Mouse (Mus musculus) forebrain, embryonic 10.5 days (tissue): ENCODE measurements around the gene Eif4a1. TPM values are rescaled to one million over a fixed set of nuclear protein-coding genes. Genes with fewer than 3 reads are reported as not detected.
"Not testable (repeated sequence)": the region's sequence is repeated elsewhere in the genome, so short reads cannot be mapped to it uniquely, and the experiment has no call there.

Experiments
- DNase-seq: peaks from one replicate; pipeline ENCODE4 v3.0.0-alpha.2; 2017; ENCODE audit warnings: low spot score; ENCODE audit errors: extremely low spot score
- H3K27ac ChIP-seq: fragments of 300-500 bp; sonication (generic); 2 replicates; pipeline ENCODE4 v1.5.1; 2016; ENCODE audit warnings: mild to moderate bottlenecking
- H3K27me3 ChIP-seq: fragments of 300-500 bp; sonication (generic); 2 replicates; pipeline ENCODE4 v1.6.1; 2016; ENCODE audit warnings: mild to moderate bottlenecking; ENCODE audit not compliant: poor library complexity, severe bottlenecking
- H3K36me3 ChIP-seq: fragments of 300-500 bp; sonication (generic); replicated peaks from 2 replicates; pipeline ENCODE4 v1.6.1; 2016; ENCODE audit warnings: mild to moderate bottlenecking, moderate library complexity
- H3K4me1 ChIP-seq: fragments of 300-500 bp; sonication (generic); 2 replicates; pipeline ENCODE4 v1.6.1; 2016
- H3K4me3 ChIP-seq: fragments of 300-500 bp; sonication (generic); 2 replicates; pipeline ENCODE4 v1.5.1; 2016; ENCODE audit warnings: mild to moderate bottlenecking, moderate library complexity
- H3K9me3 ChIP-seq: fragments of 300-500 bp; sonication (generic); 2 replicates; pipeline ENCODE4 v1.6.1; 2016; ENCODE audit warnings: mild to moderate bottlenecking, moderate library complexity
- whole genome bisulfite sequencing: fragments of 180-500 bp; shearing (Covaris S2); methylation state at CpG from one replicate; pipeline ENCODE4 v1.1.7; 2016; 5-methylcytosine and 5-hydroxymethylcytosine counted together
- polyA plus RNA-seq: library from polyadenylated mRNA; unstranded; fragments of >200 nt; fragmentation: Nextera tagmentation; extraction: Ambion mirVana; gene quantifications from 2 replicates; pipeline ENCODE4 v1.2.1, GENCODE M21; 2016

Eif4a1 gene
- polyA plus RNA-seq, 1 experiment from 2014 or later, result 747 TPM

- no peak for DNase-seq
- peaks cover 30% of the 10 kb centered on the region for H3K36me3 ChIP-seq
- peak overlapping the region; percentile 99 for H3K27ac ChIP-seq
- no peaks in the 10 kb centered on the region for H3K27me3 ChIP-seq
- no peaks in the 10 kb centered on the region for H3K9me3 ChIP-seq
- WGBS, result under 1% methylated on average over 49 of the region's 50 CpGs
- H3K4me1 ChIP-seq, result peaks cover 33% of the 10 kb centered on the region
- peak overlapping the region; percentile 99 for H3K4me3 ChIP-seq
Observed at GRCm38 (mm10) chr11:69633128-69633866, 38.9 kb downstream of the Eif4a1 start.

DNA sequence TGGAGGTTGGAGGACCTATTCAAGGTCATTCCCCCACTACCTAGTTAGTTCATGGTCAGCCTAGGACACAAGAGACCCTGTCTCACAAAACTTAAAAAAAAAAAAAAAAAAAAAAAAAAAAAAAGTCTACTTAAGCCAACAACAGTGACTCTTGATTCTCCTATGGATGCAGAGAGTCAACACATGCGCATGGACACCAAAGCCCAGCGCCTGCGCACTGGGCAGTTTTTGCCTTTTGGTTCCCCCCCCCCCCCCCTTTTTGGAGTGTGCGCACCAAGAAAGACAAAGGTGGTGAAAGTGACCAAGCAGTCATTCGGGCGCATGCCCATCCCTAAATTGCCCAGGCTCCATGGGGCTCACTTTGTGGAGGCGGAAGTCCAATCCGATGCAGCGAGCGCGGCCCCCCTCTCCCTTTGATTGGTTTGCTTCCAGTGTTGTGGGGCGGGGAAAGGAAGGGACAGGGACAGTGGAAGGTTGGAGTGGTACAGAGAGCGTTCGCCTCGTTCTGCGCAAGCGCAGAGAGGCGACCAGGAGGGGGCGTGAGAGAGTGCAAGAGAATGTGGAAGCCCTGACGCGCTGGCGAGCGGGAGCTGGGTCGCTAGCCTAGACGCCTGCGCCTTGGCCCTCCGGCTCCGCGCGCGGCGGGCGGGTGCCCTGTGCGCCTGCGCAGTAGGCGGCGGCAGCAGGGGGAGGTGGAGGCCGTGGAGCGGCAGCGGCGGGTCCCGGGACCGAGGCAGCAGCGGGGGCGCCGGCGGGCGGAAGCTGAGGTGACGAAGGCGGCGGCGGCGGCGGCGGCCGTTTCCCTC lies 39.7 kb downstream of the Eif4a1 start, which contains the start of gene Fxr2:
Gene Fxr2, plus strand, starts transcription at position 707 of the 806 bp plus-strand sequence.
- H3K4me1 ChIP-seq, result peaks cover 33% of the 10 kb centered on the region
- peak; percentile 100 for DNase-seq
- H3K27ac ChIP-seq, result peak within 1 kb of the TSS; percentile 99
- peaks cover 22% of the 10 kb centered on the region for H3K36me3 ChIP-seq
- H3K9me3 ChIP-seq, result no peaks in the 10 kb centered on the region
- no peaks in the 10 kb centered on the region for H3K27me3 ChIP-seq
- WGBS, result under 1% methylated on average over 49 of the region's 56 CpGs
- H3K4me3 ChIP-seq, result peak within 1 kb of the TSS; percentile 99

- 70% methylated on average over 1 of the region's 1 CpGs for WGBS
- H3K4me3 ChIP-seq, result no peak overlapping the region; the same call in 1 of the 2 replicates
- H3K36me3 ChIP-seq, result no peaks in the 10 kb centered on the region; the same call in 1 of the 2 replicates
- DNase-seq, result no peak
- H3K4me1 ChIP-seq, result peaks cover 23% of the 10 kb centered on the region
- no peak overlapping the region for H3K27ac ChIP-seq
- no peaks in the 10 kb centered on the region for H3K9me3 ChIP-seq
- no peaks in the 10 kb centered on the region for H3K27me3 ChIP-seq
Observed at GRCm38 (mm10) chr11:69629802-69630201, 42.4 kb downstream of the Eif4a1 start.

- H3K27me3 ChIP-seq, result no peaks in the 10 kb centered on the region
- H3K27ac ChIP-seq, result no peak overlapping the region
- H3K9me3 ChIP-seq, result no peaks in the 10 kb centered on the region
- WGBS, result 35% methylated on average over 6 of the region's 6 CpGs
- H3K4me3 ChIP-seq, result no peak overlapping the region
- DNase-seq, result peak; percentile 79
- H3K36me3 ChIP-seq, result 0 out of 2 replicates have a peak, but pooled peaks cover under 1% of the 10 kb centered on the region
- H3K4me1 ChIP-seq, result peaks cover 10% of the 10 kb centered on the region
Observed at GRCm38 (mm10) chr11:69628286-69628685, 43.9 kb downstream of the Eif4a1 start.

DNA sequence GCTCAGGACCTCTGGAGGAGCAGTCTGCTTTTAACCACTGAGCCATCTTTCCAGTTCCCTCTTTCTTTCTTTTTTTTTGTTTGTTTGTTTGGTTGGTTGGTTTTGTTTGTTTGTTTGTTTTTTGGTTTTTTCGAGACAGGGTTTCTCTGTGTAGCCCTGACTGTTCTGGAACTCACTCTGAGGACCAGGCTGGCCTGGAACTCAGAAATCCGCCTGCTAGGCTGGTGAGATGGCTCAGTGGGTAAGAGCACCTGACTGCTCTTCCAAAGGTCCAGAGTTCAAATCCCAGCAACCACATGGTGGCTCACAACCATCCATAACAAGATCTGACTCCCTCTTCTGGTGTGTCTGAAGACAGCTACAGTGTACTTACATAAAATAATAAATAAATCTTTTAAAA lies 47.9 kb downstream of the Eif4a1 start:
- peaks cover 23% of the 10 kb centered on the region for H3K4me1 ChIP-seq
- H3K27me3 ChIP-seq, DNase-seq, H3K9me3 ChIP-seq, H3K36me3 ChIP-seq, H3K4me3 ChIP-seq, H3K27ac ChIP-seq: not testable (repeated sequence)
- 87% methylated on average over 2 of the region's 2 CpGs for WGBS

GRCm38 (mm10) chr11:69623006-69623405 lies 49.2 kb downstream of the Eif4a1 start:
- Histone ChIP-seq H3K27ac (peak overlapping the region; percentile 93; the same call in 1 of the 2 replicates), H3K36me3 (0 out of 2 replicates have a peak, but pooled peaks cover 2% of the 10 kb centered on the region), H3K27me3 (0 out of 2 replicates have a peak, but pooled peaks cover 1% of the 10 kb centered on the region), H3K4me1 (peaks cover 27% of the 10 kb centered on the region), H3K4me3 (peak overlapping the region; percentile 59), H3K9me3 (no peaks in the 10 kb centered on the region)
- DNase-seq, result no peak
- WGBS, result 75% methylated on average over 4 of the region's 4 CpGs

DNA sequence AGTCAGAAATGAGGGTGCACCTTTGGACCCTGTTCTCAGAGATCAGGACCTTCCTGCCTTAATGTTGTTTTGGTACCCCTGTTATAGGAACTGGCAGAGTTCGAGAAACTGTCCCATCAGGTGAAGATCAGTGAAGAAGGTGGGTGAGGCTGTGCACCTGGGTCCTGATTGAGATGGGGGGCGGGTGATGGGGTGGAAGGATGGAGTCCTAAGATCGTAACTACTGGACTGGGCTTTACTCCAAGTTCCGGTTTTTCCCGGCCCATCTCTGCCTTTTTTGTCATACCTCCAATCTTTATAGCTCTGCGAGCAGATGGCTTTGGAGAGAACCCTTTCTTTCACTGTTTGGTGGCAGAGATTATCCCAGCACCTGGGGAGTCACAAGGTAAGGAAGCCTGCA lies 49.8 kb downstream of the Eif4a1 start:
- H3K4me3 ChIP-seq, result peak overlapping the region; percentile 59
- peak overlapping the region; percentile 93 for H3K27ac ChIP-seq
- 0 out of 2 replicates have a peak, but pooled peaks cover 2% of the 10 kb centered on the region for H3K36me3 ChIP-seq
- 59% methylated on average over 6 of the region's 6 CpGs for WGBS
- no peak for DNase-seq
- H3K9me3 ChIP-seq, result no peaks in the 10 kb centered on the region
- peaks cover 7% of the 10 kb centered on the region; the same call in 1 of the 2 replicates for H3K27me3 ChIP-seq
- H3K4me1 ChIP-seq, result peaks cover 33% of the 10 kb centered on the region

- H3K36me3 ChIP-seq, result 0 out of 2 replicates have a peak, but pooled peaks cover 2% of the 10 kb centered on the region
- H3K4me3 ChIP-seq, result peak within 1 kb of the TSS; percentile 59
- H3K9me3 ChIP-seq, result no peaks in the 10 kb centered on the region
- peaks cover 34% of the 10 kb centered on the region for H3K4me1 ChIP-seq
- peak within 1 kb of the TSS; percentile 93 for H3K27ac ChIP-seq
- DNase-seq, result peak; percentile 86
- WGBS, result under 1% methylated on average over 20 of the region's 20 CpGs
- peaks cover 14% of the 10 kb centered on the region for H3K27me3 ChIP-seq
Observed at GRCm38 (mm10) chr11:69621571-69622268, 50.5 kb downstream of the Eif4a1 start, which contains the start of gene Sat2. TSS of gene Sat2 (plus strand) at chr11:69622024.

DNA sequence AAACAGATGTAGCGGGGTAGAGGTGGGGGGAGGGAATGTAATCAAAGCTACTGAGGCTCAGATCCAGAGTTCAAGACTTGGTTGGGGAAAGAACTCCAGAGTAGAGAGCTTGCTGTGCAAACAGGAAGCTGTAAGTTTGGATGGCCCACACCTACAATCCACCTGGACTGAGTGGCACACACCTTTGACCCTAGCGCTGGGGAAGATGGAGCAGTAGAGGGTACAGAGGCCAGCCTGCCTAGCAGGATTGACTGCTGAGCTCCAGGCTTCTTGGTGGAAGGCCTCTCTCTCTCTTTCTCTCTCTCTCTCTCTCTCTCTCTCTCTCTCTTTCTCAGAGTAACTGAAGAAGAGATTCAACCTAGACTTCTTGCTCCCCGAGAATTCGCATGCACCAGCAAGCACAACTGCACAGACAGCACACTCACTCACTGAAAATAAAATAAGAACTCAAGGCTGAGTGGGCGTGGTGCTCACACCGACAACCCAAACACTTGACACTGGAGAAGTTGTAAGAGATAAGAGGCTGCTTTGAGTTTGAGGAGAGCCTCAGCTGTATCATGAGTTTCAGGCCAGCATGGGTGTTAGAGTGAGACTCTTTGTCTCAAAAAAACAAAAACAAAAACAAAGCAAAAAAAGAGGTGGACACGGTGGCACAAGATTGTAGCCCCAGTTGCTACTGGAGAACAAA lies 51.7 kb downstream of the Eif4a1 start:
- H3K27me3 ChIP-seq, result peaks cover 25% of the 10 kb centered on the region
- 0 out of 2 replicates have a peak, but pooled peaks cover 2% of the 10 kb centered on the region for H3K36me3 ChIP-seq
- WGBS, result 85% methylated on average over 7 of the region's 7 CpGs
- no peak overlapping the region for H3K4me3 ChIP-seq
- DNase-seq, result no peak
- H3K9me3 ChIP-seq, result no peaks in the 10 kb centered on the region
- H3K27ac ChIP-seq, result no peak overlapping the region
- peaks cover 37% of the 10 kb centered on the region for H3K4me1 ChIP-seq

DNA sequence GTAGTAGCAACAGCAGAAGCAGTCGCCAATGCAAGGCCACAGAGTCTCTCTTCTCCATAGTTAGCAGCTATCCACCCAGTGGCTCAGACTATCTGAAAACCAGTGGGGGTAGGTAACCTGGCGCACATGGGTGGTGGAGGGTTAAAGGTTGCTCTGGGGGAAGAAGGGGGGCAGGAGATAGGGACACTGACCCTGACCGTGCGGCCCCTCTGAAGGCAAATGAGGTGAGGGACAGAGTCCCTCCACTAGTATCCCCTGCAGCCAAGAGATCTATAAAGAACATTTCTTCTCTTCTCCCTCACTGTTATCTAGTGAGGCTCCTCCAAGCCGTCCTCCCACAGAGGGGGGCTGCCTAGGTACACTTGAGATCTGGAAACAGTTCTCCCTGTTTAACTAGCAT lies 54.4 kb downstream of the Eif4a1 start, which contains the start of gene Shbg:
Gene Shbg, minus strand, starts transcription at position 101 of the 400 bp plus-strand sequence.
- no peak for DNase-seq
- H3K9me3 ChIP-seq, result no peaks in the 10 kb centered on the region
- no peak within 1 kb of the TSS for H3K4me3 ChIP-seq
- peaks cover 34% of the 10 kb centered on the region for H3K27me3 ChIP-seq
- no peak within 1 kb of the TSS for H3K27ac ChIP-seq
- no peaks in the 10 kb centered on the region for H3K36me3 ChIP-seq
- 77% methylated on average over 5 of the region's 5 CpGs for WGBS
- peaks cover 40% of the 10 kb centered on the region for H3K4me1 ChIP-seq
